In genomic region chr7:67528063-67528811, GRCm38 (mm10) we compare ENCODE assay signal across 8 mouse cellular contexts.
DNase-seq lines count a peak whose midpoint lies in the region; ATAC-seq lines count a peak whose summit lies in the region.

No protein-coding gene starts in this region.

- 83% methylated on average over 10 of the region's 10 CpGs for WGBS in embryonic facial prominence, embryonic 12.5 days
- 88% methylated on average over 10 of the region's 10 CpGs for WGBS in embryonic facial prominence, embryonic 10.5 days
- WGBS in intestine, embryonic 15.5 days, result 49% methylated on average over 10 of the region's 10 CpGs

- DNase-seq in embryonic facial prominence, embryonic 10.5 days (ENCODE audit: low spot score), result no peak
- peak; percentile 56 for DNase-seq in adrenal gland, postnatal 25 days
- DNase-seq in frontal cortex, postnatal 14 days (ENCODE audit: low spot score in 2 of 2), result peak; percentile 57 to 62
- DNase-seq in left cerebral cortex, adult 9 months (ENCODE audit: low spot score in 2 of 2), result peak; percentile 44 to 82
- DNase-seq in ovary, postnatal 10 days (ENCODE audit: low spot score), result peak; percentile 31
- DNase-seq in urinary bladder, postnatal 25 days (ENCODE audit: low spot score), result no peak

- no peak overlapping the region for H3K4me3 ChIP-seq in embryonic facial prominence, embryonic 12.5 days
- no peak overlapping the region for H3K4me3 ChIP-seq in embryonic facial prominence, embryonic 10.5 days
- H3K4me3 ChIP-seq in intestine, embryonic 15.5 days (replicated peaks), result no peak overlapping the region

- H3K4me1 ChIP-seq in embryonic facial prominence, embryonic 12.5 days, result peaks cover 16% of the 10 kb centered on the region; the same call in 1 of the 2 replicates
- H3K4me1 ChIP-seq in embryonic facial prominence, embryonic 10.5 days, result peaks cover 9% of the 10 kb centered on the region; the same call in 1 of the 2 replicates
- peaks cover 12% of the 10 kb centered on the region for H3K4me1 ChIP-seq in intestine, embryonic 15.5 days (replicated peaks)

- peaks cover 3% of the 10 kb centered on the region; the same call in 1 of the 2 replicates for H3K36me3 ChIP-seq in embryonic facial prominence, embryonic 12.5 days
- no peaks in the 10 kb centered on the region for H3K36me3 ChIP-seq in embryonic facial prominence, embryonic 10.5 days (replicated peaks)
- no peaks in the 10 kb centered on the region for H3K36me3 ChIP-seq in intestine, embryonic 15.5 days

- no peak for ATAC-seq in embryonic facial prominence, embryonic 12.5 days (ENCODE audit: insufficient number of reproducible peaks, insufficient read depth, low FRiP score, low TSS enrichment)
- peak; percentile 91 for ATAC-seq in intestine, embryonic 15.5 days

- no peaks in the 10 kb centered on the region for H3K27me3 ChIP-seq in embryonic facial prominence, embryonic 12.5 days
- H3K27me3 ChIP-seq in embryonic facial prominence, embryonic 10.5 days (replicated peaks; ENCODE audit: low read depth, poor library complexity, severe bottlenecking), result no peaks in the 10 kb centered on the region
- H3K27me3 ChIP-seq in intestine, embryonic 15.5 days (replicated peaks), result no peaks in the 10 kb centered on the region

- H3K9ac ChIP-seq in embryonic facial prominence, embryonic 12.5 days, result no peak overlapping the region
- no peak overlapping the region for H3K9ac ChIP-seq in intestine, embryonic 15.5 days

- H3K27ac ChIP-seq in embryonic facial prominence, embryonic 12.5 days, result peak overlapping the region; percentile 37; the same call in 1 of the 2 replicates
- no peak overlapping the region for H3K27ac ChIP-seq in embryonic facial prominence, embryonic 10.5 days (replicated peaks)
- H3K27ac ChIP-seq in intestine, embryonic 15.5 days, result peak overlapping the region; percentile 33; the same call in 1 of the 2 replicates

- no peaks in the 10 kb centered on the region for H3K9me3 ChIP-seq in embryonic facial prominence, embryonic 12.5 days
- H3K9me3 ChIP-seq in embryonic facial prominence, embryonic 10.5 days, result no peaks in the 10 kb centered on the region
- no peaks in the 10 kb centered on the region for H3K9me3 ChIP-seq in intestine, embryonic 15.5 days

- H3K4me2 ChIP-seq in embryonic facial prominence, embryonic 12.5 days (replicated peaks), result no peak overlapping the region
- peak overlapping the region; percentile 7; the same call in 1 of the 2 replicates for H3K4me2 ChIP-seq in intestine, embryonic 15.5 days (replicated peaks)

Comparison
In these comparisons a context has a peak if more than half of its experiments do, and no peak if none do; other contexts are left out.
1. DNase-seq: peak in adrenal gland, postnatal 25 days (single experiment), frontal cortex, postnatal 14 days (2 of 2), left cerebral cortex, adult 9 months (2 of 2) and ovary, postnatal 10 days (single experiment); none in embryonic facial prominence, embryonic 10.5 days (single experiment) and urinary bladder, postnatal 25 days (single experiment).